Mouse (Mus musculus): ENCODE data around the gene Uhmk1.

GRCm38 (mm10) chr1:170254893-170255559, 39.8 kb upstream of the Uhmk1 start:
- TF ChIP-seq CTCF (IDR thresholded peaks at IDR 0.05; ENCODE audit: extremely low read depth, insufficient read depth, insufficient read length, insufficient replicate concordance), result no peak
- no peak for TF ChIP-seq POLR2A (IDR thresholded peaks at IDR 0.05; ENCODE audit: low read depth, low read length)

Data from spleen, adult 2 months (tissue).